Mouse (Mus musculus): Measurements from ENCODE around the gene Snap25. TPM values are rescaled to one million over a fixed set of nuclear protein-coding genes. Genes with fewer than 3 reads are reported as not detected.

Snap25 gene
- polyA plus RNA-seq, 1 experiment from 2014 or later = 78.4 TPM

GRCm38 (mm10) chr2:136784310-136784709, 71.1 kb downstream of the Snap25 start:
- Histone ChIP-seq H3K4me1 (replicated peaks) (no peaks in the 10 kb centered on the region), H3K4me3 (replicated peaks) (no peak overlapping the region), H3K36me3 (peaks cover 10% of the 10 kb centered on the region; the same call in 1 of the 2 replicates), H3K9me3 (no peaks in the 10 kb centered on the region), H3K4me2 (replicated peaks) (no peak overlapping the region), H3K27me3 (no peaks in the 10 kb centered on the region), H3K27ac (no peak overlapping the region), H3K9ac (replicated peaks) (no peak overlapping the region)
- ATAC-seq = no peak
- 84% methylated on average over 4 of the region's 4 CpGs for WGBS

GRCm38 (mm10) chr2:136788379-136788778, 75.1 kb downstream of the Snap25 start:
- WGBS = 60% methylated on average over 4 of the region's 4 CpGs
- no peak for ATAC-seq
- Histone ChIP-seq H3K36me3 (no peaks in the 10 kb centered on the region), H3K4me1 (replicated peaks) (no peaks in the 10 kb centered on the region), H3K27ac (no peak overlapping the region), H3K4me3 (replicated peaks) (no peak overlapping the region), H3K27me3 (no peaks in the 10 kb centered on the region), H3K9ac (replicated peaks) (no peak overlapping the region), H3K4me2 (replicated peaks) (no peak overlapping the region), H3K9me3 (no peaks in the 10 kb centered on the region)

GRCm38 (mm10) chr2:136796518-136796917, 83.3 kb downstream of the Snap25 start:
- Histone ChIP-seq H3K9ac (replicated peaks) (no peak overlapping the region), H3K4me1 (replicated peaks) (no peaks in the 10 kb centered on the region), H3K36me3 (no peaks in the 10 kb centered on the region), H3K4me2 (replicated peaks) (no peak overlapping the region), H3K4me3 (replicated peaks) (no peak overlapping the region), H3K27me3 (no peaks in the 10 kb centered on the region), H3K9me3 (no peaks in the 10 kb centered on the region), H3K27ac (no peak overlapping the region)
- WGBS = 88% methylated on average over 1 of the region's 1 CpGs
- no peak for ATAC-seq

DNA sequence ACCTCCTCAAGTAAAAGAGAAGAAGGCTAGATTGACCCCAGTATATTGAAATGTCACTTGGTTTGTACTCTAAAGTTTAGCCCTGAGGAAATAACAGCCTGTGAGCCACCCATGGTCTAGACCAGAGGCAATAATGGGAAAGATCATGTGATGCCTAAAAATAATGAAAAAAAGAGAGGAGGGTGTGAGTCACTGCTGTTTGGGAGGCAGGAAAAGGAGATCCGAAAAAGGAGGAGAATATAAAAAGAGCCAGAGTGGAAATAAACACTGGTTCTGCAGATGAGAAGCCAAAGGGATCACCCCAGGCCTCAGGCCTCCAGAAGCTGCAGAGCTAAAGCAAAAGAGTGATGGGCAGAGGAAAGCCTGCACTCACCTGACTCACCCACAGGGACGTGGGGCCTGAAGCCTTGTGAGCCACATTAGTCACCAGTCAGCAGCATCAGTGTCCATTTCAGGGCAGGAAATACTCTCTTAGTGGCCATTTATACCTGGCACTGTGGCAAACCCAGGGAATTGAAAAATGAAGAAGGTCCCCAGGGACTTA, 85.7 kb downstream of the Snap25 start:
- 79% methylated on average over 2 of the region's 2 CpGs for WGBS
- Histone ChIP-seq H3K4me1 (replicated peaks) (no peaks in the 10 kb centered on the region), H3K27me3 (no peaks in the 10 kb centered on the region), H3K9me3 (no peaks in the 10 kb centered on the region), H3K4me3 (replicated peaks) (no peak overlapping the region), H3K4me2 (replicated peaks) (no peak overlapping the region), H3K36me3 (no peaks in the 10 kb centered on the region), H3K27ac (no peak overlapping the region), H3K9ac (replicated peaks) (no peak overlapping the region)
- no peak for ATAC-seq

GRCm38 (mm10) chr2:136801102-136801501, 87.8 kb downstream of the Snap25 start:
- no peak for ATAC-seq
- no peaks in the 10 kb centered on the region for H3K4me1 ChIP-seq (replicated peaks)
- no peak overlapping the region for H3K9ac ChIP-seq (replicated peaks)
- H3K27ac ChIP-seq = no peak overlapping the region
- no peaks in the 10 kb centered on the region for H3K36me3 ChIP-seq
- H3K27me3 ChIP-seq = no peaks in the 10 kb centered on the region
- no peaks in the 10 kb centered on the region for H3K9me3 ChIP-seq
- no peak overlapping the region for H3K4me2 ChIP-seq (replicated peaks)
- no peak overlapping the region for H3K4me3 ChIP-seq (replicated peaks)

DNA sequence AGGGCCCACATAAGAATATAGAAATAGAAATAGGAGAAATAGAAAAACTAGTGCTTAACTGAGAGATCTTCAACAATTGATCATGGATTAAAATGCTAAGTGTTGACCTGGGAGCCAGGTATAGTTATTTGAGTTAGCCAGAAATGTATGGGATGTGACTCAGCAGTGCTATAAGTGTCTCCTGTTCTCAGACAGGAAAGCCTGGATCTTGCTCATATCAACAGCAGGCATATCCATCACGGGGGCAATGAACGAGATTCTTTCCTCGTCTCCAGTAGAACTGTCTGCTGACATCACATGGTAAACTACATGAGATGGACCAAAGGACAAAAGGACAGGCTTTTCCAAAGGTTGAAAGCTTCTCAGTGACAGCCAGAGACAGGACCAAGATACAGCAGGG, 88.8 kb downstream of the Snap25 start:
- no peak overlapping the region for H3K4me3 ChIP-seq (replicated peaks)
- H3K27ac ChIP-seq = no peak overlapping the region
- H3K9ac ChIP-seq (replicated peaks) = no peak overlapping the region
- no peak for ATAC-seq
- WGBS = 89% methylated on average over 3 of the region's 3 CpGs
- H3K4me2 ChIP-seq (replicated peaks) = no peak overlapping the region
- no peaks in the 10 kb centered on the region for H3K9me3 ChIP-seq
- no peaks in the 10 kb centered on the region for H3K4me1 ChIP-seq (replicated peaks)
- no peaks in the 10 kb centered on the region for H3K27me3 ChIP-seq
- H3K36me3 ChIP-seq = no peaks in the 10 kb centered on the region

- no peaks in the 10 kb centered on the region for H3K27me3 ChIP-seq
- H3K4me2 ChIP-seq (replicated peaks) = no peak overlapping the region
- no peak overlapping the region for H3K9ac ChIP-seq (replicated peaks)
- no peaks in the 10 kb centered on the region for H3K9me3 ChIP-seq
- H3K4me3 ChIP-seq (replicated peaks) = no peak overlapping the region
- ATAC-seq = no peak
- H3K4me1 ChIP-seq (replicated peaks) = no peaks in the 10 kb centered on the region
- H3K27ac ChIP-seq = no peak overlapping the region
- WGBS = 94% methylated on average over 7 of the region's 7 CpGs
- no peaks in the 10 kb centered on the region for H3K36me3 ChIP-seq
Measured at GRCm38 (mm10) chr2:136803142-136803541, 89.9 kb downstream of the Snap25 start.

DNA sequence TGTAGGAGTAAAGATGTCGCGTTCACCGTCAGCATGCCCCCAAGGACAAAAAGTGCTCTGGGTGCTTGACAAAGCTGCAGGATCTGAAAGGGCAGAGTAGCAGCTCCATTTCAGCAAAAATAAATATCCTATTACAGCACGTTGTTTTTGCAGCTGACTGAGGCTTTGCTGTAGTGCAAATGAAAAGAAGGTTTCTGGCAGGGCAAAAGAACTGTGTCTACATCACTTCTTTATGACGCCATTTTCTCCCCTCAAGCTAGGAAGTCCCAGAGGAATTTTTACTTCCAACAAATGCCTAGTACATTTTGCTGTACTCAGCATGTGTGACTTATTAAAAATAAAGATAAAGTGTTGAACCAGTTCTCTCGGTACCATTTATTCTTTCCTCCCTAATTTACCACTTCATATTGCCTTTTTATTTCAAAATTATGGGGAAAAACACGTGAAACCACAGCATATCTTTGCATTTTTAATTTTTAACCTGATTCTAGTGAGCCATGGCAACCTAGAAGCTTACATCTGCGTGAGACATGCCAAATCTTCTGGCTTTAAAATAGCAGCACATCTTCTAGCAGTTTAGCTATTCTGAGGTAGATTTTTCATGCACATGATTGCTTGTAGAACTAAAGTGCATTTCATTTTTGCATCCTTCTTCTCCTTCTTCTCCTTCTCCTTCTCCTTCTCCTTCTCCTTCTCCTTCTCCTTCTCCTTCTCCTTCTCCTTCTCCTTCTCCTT, 94.9 kb downstream of the Snap25 start:
- H3K9me3 ChIP-seq = no peaks in the 10 kb centered on the region
- H3K27me3 ChIP-seq = no peaks in the 10 kb centered on the region
- WGBS = 76% methylated on average over 8 of the region's 8 CpGs
- no peak overlapping the region for H3K4me3 ChIP-seq (replicated peaks)
- H3K36me3 ChIP-seq = no peaks in the 10 kb centered on the region
- no peak overlapping the region for H3K4me2 ChIP-seq (replicated peaks)
- no peak for ATAC-seq
- no peak overlapping the region for H3K9ac ChIP-seq (replicated peaks)
- H3K27ac ChIP-seq = no peak overlapping the region
- no peaks in the 10 kb centered on the region for H3K4me1 ChIP-seq (replicated peaks)

DNA sequence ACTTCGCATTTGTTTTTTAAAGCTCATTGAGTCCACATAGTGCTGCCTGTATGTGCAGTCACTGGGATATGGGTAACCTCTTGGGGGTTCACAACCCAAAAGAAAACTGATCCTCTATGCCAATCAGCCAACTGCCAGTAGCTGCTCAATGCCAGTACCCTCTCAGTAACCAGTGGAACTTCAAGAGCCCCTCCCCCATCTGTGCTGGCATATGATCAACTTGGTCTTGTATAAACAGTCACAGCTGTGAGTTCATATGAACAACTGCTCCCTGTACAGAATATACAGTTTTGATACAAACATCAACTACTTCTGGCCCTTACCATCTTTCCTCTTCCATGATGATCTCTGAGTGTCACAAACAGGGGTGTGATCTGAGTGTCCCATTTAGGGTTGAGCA, 98.1 kb downstream of the Snap25 start:
- Histone ChIP-seq H3K4me2 (replicated peaks) (no peak overlapping the region), H3K27ac (no peak overlapping the region), H3K9ac (replicated peaks) (no peak overlapping the region), H3K9me3 (no peaks in the 10 kb centered on the region), H3K36me3 (no peaks in the 10 kb centered on the region), H3K27me3 (no peaks in the 10 kb centered on the region), H3K4me3 (replicated peaks) (no peak overlapping the region), H3K4me1 (replicated peaks) (no peaks in the 10 kb centered on the region)
- no peak for ATAC-seq
- 82% methylated on average over 1 of the region's 1 CpGs for WGBS

DNA sequence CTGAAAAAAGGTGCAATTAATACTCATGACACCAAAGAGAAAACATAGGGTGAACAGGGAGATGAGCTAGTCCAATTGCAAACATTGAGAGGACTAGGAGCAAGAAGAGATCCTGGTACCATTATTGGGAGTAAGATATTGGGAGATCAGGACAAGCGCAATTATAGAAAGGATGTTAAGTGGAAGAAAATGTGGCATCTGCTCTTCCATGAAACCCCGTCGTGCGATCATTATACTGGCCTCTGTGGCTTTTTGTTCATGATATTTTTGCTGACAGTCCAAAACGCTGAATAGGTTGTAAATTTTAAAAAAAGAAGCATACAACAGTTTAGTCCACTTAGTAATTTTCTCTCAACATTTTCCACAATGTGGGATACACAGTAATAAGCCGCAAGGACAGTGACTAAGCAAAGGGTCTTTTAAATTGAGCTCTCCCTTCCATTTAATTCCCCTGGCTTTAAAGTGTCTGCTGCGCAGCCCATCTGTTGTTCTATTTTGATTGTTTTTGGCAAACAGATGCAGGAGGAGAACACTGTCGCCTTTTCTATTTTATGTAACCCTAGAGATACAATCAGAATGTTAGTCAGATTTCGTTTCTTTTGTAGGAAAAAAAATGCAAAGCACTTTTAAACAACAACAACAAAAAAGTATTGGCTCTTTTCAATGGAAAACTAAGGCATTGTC, 103.6 kb downstream of the Snap25 start:
- 75% methylated on average over 9 of the region's 9 CpGs for WGBS

DNA sequence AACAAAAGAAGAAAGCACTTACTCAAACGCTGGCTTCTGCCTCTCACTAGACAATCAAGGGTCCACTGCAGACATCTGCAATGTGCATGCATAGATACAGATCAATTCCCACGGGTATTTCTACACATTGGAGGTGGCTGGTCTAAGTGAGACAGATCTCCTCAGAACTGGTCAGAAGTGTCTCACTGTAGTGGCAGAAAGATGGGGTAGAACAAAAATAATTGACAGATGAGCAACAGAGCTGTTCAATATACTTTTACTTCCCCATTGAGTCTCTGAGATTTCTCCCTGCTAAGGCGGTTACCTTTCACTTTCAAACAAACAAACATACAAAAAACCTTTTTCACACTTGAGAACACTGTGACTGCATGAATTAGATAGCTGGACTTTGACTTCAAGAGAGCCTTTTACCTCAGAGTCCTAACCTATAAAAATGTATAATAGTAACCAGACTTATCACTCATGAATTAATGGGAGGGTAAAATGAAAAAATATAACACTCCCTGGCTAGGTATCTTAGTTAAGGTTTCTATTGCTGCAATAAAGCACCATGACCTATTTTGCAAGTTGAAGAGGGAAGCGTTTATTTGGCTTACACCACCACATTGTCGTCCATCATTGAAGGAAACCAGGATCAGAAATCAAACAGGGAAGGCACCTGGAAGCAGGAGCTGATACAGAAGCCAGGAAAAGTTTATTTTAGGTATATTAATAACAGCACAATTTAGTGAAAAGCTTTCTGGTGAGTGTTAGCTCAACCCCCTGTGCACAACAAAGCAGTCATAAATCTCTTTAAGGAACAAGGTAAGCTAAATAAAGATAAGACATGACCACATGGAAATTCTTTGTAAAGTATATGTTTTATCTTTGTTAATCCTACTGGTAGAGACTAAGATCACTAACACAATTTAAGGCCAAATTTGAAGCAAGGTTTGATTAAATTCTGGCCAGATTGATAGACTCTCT, 110.8 kb downstream of the Snap25 start:
- no peak overlapping the region for H3K4me2 ChIP-seq (replicated peaks)
- H3K27me3 ChIP-seq = no peaks in the 10 kb centered on the region
- no peaks in the 10 kb centered on the region for H3K36me3 ChIP-seq
- H3K9ac ChIP-seq (replicated peaks) = no peak overlapping the region
- H3K4me1 ChIP-seq (replicated peaks) = no peaks in the 10 kb centered on the region
- no peak for ATAC-seq
- WGBS = 55% methylated on average over 5 of the region's 5 CpGs
- no peaks in the 10 kb centered on the region for H3K9me3 ChIP-seq
- H3K27ac ChIP-seq = no peak overlapping the region
- no peak overlapping the region for H3K4me3 ChIP-seq (replicated peaks)

More for the DNA sequence above, 103.6 kb downstream of the Snap25 start:
- no peak overlapping the region for H3K4me3 ChIP-seq (replicated peaks)
- no peaks in the 10 kb centered on the region for H3K4me1 ChIP-seq (replicated peaks)
- H3K27me3 ChIP-seq = no peaks in the 10 kb centered on the region
- no peak for ATAC-seq
- no peaks in the 10 kb centered on the region for H3K36me3 ChIP-seq
- no peak overlapping the region for H3K4me2 ChIP-seq (replicated peaks)
- H3K27ac ChIP-seq = no peak overlapping the region
- H3K9ac ChIP-seq (replicated peaks) = no peak overlapping the region
- H3K9me3 ChIP-seq = no peaks in the 10 kb centered on the region

- no peak overlapping the region for H3K9ac ChIP-seq (replicated peaks)
- H3K27ac ChIP-seq = no peak overlapping the region
- no peak for ATAC-seq
- no peaks in the 10 kb centered on the region for H3K4me1 ChIP-seq (replicated peaks)
- no peak overlapping the region for H3K4me2 ChIP-seq (replicated peaks)
- H3K27me3 ChIP-seq = no peaks in the 10 kb centered on the region
- 89% methylated on average over 4 of the region's 4 CpGs for WGBS
- no peak overlapping the region for H3K4me3 ChIP-seq (replicated peaks)
- no peaks in the 10 kb centered on the region for H3K9me3 ChIP-seq
- H3K36me3 ChIP-seq = no peaks in the 10 kb centered on the region
Measured at GRCm38 (mm10) chr2:136827612-136828011, 114.4 kb downstream of the Snap25 start.
